Mouse (Mus musculus) cerebellum, adult 8-10 months (tissue): ENCODE data around the gene Chaf1a.
A peak's percentile ranks its signal among the peaks of the same experiment; 100 is the strongest.
"Not testable (repeated sequence)": the region's sequence is repeated elsewhere in the genome, so short reads cannot be mapped to it uniquely, and the experiment has no call there.

Source experiments
- DNase-seq: peaks from one replicate; pipeline ENCODE4 v3.0.0; 2022

Chaf1a gene

DNA sequence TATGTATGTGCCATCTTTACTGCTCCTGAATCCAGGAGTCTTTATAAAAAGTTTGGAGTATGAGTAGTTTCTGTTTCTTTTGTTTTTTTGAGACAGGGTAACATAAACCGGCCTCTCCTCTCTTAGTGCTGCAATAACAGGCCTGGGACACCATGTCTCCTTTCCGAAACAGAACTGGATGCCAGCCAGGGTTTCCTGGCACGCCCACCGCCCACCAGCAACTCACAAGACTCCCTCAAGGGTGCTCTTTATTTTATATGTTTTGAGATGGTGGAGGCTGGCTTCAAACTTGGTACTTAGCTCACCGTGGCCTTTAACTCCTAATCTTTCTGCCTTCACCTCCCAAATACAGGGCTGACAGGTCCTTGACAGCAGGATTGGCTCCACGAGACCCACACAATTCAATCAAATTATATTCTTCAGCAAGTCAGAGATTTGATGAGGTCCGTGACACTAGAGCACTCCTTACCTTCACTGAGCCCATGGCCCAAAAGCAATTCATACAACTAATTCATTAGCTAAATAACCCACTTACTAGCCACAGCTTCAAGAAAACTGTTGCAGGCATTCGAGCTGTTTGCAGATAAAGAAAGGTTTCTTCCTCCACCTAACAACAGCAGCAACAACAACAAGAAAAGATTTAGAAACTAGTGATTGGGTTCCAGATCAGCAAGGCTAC is 1.5 kb upstream of the Chaf1a start:
- peak; percentile 39 for DNase-seq

DNA sequence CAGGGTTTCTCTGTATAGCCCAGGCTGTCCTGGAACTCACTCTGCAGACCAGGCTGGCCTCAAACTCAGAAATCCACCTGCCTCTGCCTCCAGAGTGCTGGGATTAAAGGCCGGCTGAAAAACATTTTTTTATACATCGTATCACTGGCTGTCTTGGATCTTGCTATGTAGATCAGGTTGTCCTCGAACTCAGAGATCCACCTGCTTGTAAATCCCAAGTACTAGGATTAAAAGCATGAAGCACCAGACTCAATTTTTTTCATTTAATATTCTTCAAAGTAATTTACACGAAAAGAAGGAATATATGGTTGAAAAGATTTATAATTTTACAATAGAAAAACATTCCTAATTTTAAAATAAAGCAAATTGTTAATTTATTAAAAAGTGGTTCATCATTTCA is 894 bp upstream of the Chaf1a start:
- DNase-seq: no peak

DNA sequence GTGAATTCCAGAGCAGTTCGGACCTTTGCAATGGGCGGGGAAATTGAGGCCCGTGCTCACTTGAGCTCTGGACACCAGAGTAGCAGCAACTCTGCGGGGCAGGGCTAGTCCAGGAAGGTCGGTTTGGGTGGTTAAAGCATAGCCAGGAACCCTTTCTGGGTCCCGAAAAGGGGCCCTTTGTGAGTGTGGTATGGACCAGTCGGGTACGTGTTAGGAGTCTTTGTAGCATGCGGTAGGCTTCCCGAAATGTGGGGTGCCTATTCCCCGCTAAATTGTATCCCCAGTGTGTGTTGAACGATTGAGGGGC is 571 bp downstream of the Chaf1a start:
- no peak for DNase-seq

DNA sequence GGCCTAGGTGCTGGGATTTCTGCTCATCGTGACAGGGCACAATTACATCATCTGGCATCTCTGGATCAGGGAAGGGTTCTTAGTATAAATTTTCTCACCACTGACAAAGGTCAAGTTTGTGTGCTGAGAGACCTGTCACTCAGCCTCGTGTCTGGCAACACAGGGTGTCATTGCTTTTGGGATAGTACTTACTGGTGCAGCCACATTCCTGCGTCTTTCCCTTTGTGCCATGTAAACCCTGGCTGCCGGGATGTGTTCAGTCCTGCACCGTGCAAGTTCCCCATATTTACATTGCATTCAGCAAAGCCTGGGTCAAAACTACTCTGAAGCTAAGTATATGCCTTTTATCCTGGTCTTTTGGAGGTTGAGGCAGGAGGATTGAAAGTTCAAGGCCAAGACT is 11.1 kb downstream of the Chaf1a start:
- DNase-seq: no peak

DNA sequence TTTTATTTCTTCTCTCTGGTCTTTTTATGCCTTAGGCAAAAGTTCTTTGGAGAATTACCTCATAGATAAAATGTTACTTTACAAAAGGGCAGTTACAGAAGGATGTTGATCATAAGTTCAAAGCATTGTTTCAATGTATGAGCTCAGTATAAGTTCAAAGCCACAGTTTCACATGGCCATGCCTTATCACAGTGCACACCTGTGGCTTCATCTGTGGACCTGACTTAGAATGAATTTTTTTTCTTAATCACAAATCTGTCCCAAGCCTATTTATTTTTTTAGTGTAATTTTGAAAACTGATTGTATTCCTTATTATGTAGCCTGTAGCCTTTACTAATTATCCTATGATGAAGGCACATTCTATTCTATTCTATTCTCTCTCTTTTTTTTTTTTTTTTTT is 14.7 kb downstream of the Chaf1a start:
- DNase-seq: no peak

DNA sequence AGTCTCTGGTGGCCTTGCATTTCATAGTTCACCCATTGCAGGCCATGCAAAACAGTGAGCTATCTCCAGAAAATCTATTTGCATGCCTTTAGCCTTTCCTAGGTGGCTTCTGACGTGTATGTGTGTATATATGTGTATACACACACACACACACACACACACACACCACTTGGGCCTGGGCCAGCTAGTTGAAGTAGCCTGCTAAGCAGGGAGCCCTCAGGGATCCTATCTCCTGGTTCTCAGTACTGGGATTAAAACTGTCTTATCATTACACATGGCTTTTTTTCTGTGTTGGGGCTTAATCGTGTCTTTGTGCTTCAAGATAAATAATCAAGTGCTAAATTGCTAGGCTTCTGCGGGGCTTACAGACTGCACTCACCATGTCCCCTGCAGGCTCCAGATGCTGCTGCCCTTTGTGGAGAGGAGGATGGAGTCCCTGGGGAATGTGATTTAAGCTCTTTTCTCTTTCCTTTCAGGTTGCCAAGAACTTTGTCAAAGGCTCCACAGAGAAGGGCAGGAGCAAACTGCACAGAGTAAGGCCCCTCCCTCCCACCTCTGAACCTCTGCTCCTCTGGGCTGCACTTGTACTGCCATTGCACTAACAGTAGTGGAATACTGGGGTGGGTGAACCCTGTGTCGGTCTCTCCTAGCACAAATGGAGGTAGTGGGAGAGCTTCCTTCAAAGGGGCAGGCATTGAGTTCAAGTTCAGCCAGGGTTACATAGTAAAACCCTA is 15.9 kb downstream of the Chaf1a start:
- DNase-seq: no peak

DNA sequence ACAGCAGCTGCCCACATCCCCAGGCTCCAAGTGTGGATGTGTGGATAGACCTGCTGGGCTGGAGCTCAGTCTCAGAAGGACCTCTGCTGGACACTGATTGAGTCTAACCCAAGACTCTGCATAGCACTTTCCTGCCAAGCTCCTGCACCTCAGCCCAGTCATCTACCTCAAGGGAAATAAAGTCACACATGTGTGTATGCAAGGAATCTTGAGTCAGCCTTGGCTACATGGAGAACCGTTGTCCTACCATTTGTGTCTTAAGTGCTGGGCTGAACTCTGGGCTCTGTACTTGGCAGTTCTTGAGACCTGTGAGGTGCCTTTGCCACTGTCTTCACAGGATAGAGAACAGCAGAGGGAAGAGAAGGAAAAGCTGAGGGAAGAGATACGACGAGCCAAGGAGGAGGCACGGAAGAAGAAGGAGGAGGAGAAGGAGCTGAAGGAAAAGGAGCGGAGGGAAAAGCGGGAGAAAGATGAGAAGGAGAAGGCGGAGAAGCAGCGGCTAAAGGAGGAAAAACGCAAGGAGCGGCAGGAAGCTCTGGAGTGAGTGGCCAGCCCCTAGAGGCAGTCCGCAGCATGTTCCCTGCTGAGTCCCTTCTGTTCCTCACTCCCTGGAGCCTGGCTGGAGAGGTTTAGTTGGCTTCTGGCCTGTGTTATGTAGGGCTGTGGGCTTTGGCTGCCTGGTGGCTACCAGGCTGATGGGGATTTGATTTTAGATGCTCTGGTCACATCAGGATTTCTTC is 17.3 kb downstream of the Chaf1a start:
- peak; percentile 50 for DNase-seq

DNA sequence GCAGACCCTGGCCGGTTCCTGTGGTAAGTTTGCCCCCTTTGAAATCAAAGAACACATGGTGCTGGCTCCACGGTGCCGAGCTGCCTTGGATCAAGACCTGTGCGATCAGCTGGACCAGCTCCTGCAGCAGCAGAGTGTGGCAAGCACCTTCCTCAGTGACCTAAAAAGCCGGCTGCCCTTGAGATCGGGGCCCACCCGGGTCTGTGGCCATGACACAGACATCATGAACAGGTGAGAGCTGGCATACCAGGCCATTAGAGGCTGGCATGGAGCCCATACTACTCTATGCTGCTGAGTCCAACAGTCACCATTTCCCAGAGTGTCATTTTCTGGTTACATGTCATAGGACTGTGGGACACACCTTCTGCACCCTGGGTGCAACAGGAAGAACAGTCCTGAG is 21.8 kb downstream of the Chaf1a start:
- DNase-seq: no peak

DNA sequence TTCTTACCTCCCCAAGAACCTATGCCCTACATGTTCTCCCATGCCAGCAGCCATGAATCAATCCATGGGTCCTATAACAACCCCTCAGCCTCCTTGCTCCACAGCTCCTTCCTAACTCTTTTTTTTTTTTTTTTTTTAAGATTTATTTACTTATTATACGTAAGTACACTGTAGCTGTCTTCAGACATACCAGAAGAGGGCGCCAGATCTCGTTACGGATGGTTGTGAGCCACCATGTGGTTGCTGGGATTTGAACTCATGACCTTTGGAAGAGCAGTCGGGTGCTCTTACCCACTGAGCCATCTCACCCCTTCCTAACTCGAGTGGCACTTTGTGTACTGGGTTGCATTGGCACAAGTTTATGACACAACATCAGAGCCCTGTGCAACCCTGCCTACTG is 25.5 kb downstream of the Chaf1a start:
- DNase-seq: not testable (repeated sequence)

DNA sequence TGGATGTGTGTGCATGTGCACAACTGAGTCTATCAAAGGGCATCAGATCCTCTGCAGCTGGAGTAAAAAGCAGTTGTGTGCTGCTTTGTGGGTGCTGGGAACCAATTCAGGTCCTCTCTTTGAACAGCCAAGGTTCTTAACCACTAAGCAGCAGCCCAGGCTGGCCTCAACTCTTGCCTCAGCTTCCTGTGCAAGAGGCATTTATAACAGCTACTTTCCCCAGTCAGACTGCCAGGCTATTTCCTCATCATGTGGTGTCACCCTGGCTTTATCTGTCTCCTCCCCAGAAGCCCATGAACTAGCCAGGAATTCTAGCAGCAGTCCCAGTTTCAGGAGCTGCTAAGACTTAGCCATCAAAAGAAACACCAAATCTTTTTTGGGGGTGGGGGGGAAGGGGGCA is 26.2 kb downstream of the Chaf1a start:
- DNase-seq: no peak

DNA sequence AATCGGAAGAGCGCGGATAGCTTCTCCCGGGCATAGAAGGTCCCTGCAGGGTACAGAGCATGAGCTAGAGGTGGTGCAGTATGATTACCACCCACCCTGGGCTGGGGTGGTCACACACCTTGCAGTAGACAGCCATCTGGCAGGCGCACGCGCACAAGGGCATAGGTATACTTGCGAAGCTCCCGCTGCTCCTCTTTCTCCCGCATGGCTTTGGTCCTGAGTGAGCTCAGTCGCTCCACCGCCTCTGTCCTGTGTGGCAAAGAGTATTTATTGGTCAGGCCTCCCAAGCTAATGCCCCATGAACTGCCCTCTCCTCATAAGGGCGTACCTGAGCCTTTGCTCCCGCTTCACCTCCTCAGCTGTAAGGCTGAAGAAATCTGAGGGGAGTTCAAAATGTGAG is 28.8 kb downstream of the Chaf1a start:
- DNase-seq: no peak

DNA sequence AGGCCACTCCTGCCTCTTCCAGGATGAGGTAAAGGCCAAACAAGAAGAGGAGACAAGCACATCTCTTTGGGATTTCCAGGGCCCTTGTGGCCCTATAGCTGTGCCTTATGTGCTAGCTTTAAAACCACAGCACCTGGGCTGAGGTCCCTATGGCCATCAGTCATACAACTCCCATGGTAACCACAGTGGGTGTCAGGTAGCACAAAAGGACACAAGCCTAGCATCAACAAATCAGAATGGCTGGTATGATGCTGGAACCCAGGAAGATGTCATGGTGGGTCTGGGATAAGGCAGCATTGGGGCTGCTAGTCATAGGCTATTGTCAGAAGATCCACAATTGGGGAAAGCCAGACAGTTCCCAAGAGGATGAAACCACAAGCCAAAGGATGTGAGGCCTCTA is 30.9 kb downstream of the Chaf1a start:
- no peak for DNase-seq

DNA sequence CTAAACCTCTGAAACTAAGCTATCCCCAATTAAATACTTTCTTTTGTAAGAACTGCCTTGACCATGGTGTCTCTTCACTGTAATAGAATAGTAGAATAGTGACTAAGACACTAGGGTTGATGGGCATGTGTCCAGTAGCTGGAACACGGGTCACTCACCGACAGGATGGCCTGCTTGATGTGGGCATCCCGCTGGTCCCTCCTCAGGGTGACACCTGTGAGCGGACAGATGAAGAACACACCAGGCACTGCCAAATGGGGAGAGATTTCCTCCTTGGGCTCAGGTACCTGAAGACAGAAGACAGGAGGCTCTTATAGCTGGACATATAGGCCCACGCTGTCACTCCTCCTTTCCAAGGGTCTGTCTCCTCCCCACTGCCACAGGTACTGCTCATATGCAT is 32.0 kb downstream of the Chaf1a start:
- DNase-seq: no peak

DNA sequence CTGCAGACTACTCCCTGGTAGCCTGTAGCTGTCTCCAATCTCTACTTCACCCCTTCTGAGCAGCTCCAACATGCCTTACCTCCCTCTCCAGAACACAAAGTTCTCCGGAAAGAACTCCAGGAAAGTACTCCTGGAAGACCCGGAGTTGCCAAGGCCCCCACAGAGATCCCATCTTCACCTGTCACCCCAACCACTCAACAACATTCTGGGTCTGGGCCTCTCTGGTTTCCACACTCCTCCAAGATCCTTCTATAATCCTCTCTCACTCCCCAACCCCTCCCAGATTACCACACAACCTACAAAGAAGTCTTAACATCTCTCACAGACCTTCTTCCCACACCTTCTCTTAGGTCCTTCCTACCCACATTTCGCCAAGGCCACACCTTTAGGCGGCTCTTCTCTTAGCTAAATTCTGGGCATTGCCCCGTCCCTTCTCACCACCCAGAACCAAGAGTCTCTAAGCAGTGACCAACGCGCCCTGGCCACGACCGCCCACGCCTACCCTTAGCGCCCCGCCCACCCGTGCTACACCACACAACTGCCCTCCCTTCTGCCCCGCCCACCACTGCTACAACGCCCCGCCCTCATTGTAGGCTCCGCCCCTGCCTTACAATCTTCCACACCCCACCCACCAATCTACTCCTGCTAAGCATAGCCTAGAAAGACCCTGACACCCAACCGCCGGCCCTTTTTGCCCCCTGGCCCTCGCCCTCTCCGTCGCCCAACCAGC is 34.0 kb downstream of the Chaf1a start:
- peak; percentile 74 for DNase-seq

DNA sequence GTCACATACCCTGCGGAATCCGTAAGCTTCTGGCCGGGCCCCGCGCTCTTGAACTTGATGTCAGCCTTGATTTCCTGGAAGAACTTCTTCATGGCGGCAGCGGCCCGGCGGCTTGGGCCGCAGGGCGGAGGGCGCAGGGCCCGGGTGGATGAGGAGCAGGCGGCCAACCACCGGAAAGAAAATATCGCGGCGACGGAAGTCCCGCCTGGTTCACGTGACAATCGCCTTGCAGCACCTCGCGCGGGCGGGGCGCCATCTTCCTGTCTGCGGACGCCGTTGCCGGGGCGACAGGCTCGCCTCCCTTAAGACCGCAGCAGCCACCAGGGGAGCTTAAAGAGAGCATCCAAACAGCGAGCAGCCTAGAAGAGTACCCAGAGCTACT is 34.6 kb downstream of the Chaf1a start, which contains the start of gene Ubxn6:
Gene Ubxn6, minus strand, starts transcription at position 202 of the 382 bp plus-strand sequence.
- DNase-seq: peak; percentile 94

DNA sequence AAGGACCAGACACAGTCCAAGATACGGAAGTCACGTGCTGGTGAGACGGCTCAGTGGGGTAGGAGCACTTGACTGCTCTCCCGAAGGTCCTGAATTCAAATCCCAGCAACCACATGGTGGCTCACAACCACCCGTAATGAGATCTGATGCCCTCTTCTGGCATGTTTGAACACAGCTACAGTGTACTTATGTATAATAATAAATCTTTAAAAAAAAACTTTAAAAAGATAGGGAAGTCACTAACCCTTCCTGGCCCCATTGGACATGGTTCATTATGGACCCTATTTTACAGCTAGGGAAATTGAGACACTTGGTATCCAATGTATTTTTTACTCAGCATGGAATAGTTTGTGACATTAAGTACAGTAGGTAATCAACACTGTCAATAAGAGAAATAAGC is 37.3 kb downstream of the Chaf1a start:
- DNase-seq: no peak

DNA sequence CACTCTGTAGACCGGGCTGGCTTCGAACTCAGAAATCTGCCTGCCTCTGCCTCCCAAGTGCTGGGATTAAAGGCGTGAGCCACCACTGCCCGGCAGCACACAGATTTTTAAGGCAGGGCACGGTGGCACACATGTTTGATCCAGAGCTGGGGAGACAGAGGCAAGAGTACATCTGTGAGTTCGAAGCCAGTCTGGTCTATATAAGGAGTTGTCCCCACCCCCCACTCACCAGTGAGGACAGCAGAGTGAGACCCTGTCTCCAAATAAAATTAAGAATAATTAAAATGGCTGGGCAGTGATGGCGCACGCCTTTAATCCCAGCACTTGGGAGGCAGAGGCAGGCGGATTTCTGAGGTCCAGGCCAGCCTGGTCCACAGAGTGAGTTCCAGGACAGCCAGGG is 38.1 kb downstream of the Chaf1a start:
- DNase-seq: peak; percentile 48

DNA sequence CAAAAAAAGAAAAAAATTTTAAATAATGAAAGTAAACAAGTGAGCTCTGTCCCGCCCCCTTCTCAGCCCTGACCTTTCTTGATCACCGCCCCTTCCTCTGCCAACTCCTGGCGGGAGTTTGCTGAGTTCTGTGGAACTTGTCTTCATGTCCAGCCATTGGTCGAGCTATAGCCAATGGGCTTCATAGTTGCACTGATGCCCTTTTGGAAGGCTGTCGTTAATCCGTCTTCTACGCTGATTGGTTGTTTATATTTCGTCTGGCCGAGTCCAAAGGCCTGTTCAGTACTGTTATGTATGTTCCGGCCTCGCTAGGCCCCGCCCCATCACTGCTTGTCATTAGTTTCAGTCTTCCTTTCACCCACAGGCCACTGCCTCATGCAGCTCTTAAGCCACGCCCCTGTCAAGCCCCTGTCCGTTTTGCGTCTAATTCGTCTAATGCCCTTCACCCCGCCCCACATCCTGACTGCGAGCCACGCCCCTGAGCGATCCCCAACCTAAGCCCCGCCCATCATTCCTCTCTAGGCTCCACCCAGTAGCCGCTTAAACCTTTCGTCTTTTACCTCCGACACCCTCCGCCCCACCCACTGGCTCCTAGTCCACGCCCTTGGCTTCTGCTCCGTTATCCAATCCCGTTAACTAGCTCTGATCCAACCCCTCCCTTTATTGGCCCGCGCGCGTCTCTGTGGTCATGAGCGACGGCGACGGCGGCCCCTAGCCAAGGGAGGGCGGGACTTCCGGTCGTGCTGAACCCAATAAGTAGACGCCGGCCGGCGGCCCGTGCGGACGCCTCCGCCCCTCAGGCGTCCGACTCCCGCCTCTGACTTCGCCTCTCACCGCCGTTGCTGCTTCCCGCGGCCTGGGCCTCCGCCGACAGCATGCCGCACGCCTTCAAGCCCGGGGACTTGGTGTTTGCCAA is 38.9 kb downstream of the Chaf1a start, which contains the start of gene Hdgfl2:
Gene Hdgfl2, plus strand, starts transcription at position 755 of the 916 bp plus-strand sequence.
- DNase-seq: peak; percentile 100

DNA sequence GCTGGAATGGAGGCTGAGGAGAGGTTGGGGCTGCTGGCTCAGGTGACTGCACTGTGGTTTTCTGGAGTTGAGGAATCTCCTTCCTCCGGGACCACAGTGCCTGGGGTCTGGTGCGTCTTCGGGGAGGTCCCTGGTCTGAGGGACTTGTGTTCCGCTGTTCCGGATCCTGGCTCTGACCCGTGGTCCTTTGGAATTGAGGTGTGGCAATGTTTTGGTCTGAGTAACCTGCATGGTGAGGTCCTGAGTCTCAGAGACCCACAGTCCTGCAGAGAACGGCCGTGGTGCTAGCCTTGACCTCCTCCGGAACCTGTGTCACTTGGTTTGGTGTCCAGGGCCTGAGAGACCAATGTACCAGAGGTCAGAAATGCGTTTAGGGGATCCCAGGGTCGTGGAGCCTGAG is 39.7 kb downstream of the Chaf1a start:
- DNase-seq: peak; percentile 51

DNA sequence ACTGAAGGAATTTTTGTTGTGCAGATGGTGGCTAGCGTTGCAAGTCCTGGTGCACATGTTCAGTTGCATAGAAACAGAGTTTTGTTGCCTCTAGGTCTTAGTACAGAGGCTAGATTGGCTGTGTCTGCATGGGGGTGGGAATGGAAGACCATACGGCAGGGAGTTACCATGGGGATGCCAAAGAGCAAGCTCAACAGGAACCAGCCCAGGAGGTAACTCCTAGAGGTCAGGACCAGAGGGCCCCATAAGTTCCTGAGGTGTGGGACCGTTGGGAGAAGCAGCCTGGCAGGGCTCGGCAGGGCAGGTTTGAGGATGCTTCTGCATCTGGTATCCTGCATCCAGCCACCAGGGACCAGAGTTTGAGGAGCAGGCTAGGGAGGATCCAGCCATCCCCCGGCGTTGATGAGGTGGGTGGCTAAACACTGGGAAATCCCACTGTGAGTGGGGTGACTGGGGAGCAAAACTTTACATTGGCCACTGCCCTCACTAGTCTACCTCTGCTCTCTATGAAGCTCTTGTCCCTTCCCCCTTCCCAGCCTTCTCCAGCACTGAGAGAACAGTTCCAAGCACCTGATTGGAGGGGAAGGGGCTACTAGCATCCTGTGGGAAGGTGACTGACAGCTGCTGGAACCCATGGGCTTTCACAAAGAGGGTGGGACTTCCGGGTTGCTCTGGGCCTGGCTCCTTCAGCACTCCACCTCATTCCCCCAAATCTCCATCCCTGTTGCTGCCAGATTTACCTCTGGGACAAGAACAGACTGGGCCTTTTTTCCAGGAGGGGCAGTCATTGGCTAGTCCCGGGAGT is 40.7 kb downstream of the Chaf1a start:
- DNase-seq: no peak

DNA sequence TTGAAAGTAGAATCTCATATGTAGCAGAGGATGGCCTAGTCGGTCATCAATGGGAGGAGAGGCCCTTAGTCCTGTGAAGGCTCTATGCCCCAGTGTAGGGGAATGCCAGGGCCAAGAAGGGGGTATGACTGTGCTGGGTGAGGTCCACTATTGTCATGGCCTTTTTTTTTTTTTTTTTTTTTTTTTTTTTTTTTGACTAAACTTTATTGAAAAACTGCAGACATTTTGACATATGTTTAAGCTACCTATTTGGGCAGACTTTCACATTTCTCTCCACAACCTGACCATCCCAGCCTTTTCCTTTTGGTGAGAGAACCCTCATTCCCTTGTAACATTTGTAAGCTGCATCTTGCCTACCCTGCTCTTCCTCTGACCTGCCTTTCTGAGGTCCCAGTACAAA is 52.1 kb downstream of the Chaf1a start:
- no peak for DNase-seq
